Mouse (Mus musculus): Measurements from ENCODE around the gene Cldn6. TPM values are rescaled to one million over a fixed set of nuclear protein-coding genes. Genes with fewer than 3 reads are reported as not detected.

Gene Cldn6
- total and polyA plus RNA-seq, 3 experiments: not detected

DNA sequence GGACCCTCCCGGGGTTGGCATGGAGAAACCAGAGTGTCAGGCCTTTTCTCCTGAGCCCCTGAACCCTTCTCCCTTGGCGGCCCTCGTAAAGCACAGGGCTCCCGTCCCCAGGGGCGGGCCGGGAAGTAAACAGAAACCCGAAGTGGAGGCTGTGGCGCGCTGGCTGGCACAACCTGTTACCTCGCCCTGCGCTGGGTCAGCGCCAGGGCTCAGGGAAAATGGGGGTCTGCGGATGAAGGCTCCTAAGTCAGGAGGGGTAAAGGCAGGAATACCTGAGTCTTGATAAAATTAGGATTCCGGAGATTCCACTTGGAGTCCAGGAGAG, 18.2 kb upstream of the Cldn6 start:
- TF ChIP-seq CTCF (IDR thresholded peaks at IDR 0.05) (no peak), POLR2A (IDR thresholded peaks at IDR 0.05; ENCODE audit: insufficient read depth, low read depth, low read length) (no peak), EP300 (IDR thresholded peaks at IDR 0.05; ENCODE audit: insufficient read depth, low read depth, low read length) (no peak)
- Histone ChIP-seq H3K4me1 (ENCODE audit: control insufficient read depth, insufficient read depth, low read length) (no peaks in the 10 kb centered on the region), H3K27me3 (ENCODE audit: control insufficient read depth, insufficient read depth, low read length) (peaks cover 2% of the 10 kb centered on the region; the same call in 1 of the 2 replicates), H3K9ac (ENCODE audit: low read depth, low read length) (no peak overlapping the region), H3K4me3 (no peak overlapping the region), H3K27ac (no peak overlapping the region), H3K79me2 (replicated peaks; ENCODE audit: control insufficient read depth, insufficient read depth, low read length) (no peaks in the 10 kb centered on the region), H3K36me3 (ENCODE audit: control insufficient read depth, insufficient read depth, low read length) (no peaks in the 10 kb centered on the region)
- WGBS: 4% methylated on average over 14 of the region's 14 CpGs
- DNase-seq: no peak
- intact Hi-C loops (cut with DNase I): loop anchor here (2.0 kb wide), 1 partner anchor 46 kb away; no protein-coding TSS in a partner anchor

DNA sequence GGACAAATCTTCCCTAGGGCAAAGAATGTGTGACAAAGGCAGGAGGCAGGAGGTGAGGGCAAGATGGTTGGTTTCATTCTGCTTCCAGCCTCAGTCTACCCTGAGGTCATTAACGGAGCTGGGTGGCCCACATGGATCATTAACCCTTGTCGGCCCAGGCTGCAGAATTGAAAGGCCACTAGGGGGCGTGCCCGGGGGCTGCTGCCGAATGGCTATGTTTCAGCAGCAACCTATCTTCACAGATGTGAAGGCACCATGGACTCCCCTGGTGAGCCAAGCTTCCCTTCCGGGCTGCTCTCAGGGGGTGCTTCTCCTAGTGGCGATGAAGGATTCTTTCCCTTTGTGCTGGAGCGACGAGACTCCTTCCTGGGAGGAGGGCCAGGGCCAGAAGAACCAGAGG, 17.5 kb upstream of the Cldn6 start:
- TF ChIP-seq CTCF (IDR thresholded peaks at IDR 0.05): peak; percentile 55
- no peak for TF ChIP-seq POLR2A (IDR thresholded peaks at IDR 0.05; ENCODE audit: insufficient read depth, low read depth, low read length)
- Histone ChIP-seq H3K79me2 (replicated peaks; ENCODE audit: control insufficient read depth, insufficient read depth, low read length) (no peaks in the 10 kb centered on the region), H3K27me3 (ENCODE audit: control insufficient read depth, insufficient read depth, low read length) (peaks cover 2% of the 10 kb centered on the region; the same call in 1 of the 2 replicates), H3K36me3 (ENCODE audit: control insufficient read depth, insufficient read depth, low read length) (no peaks in the 10 kb centered on the region), H3K27ac (no peak overlapping the region), H3K9ac (ENCODE audit: low read depth, low read length) (no peak overlapping the region), H3K4me3 (no peak overlapping the region), H3K4me1 (ENCODE audit: control insufficient read depth, insufficient read depth, low read length) (no peaks in the 10 kb centered on the region)
- no peak for DNase-seq
- 4% methylated on average over 9 of the region's 9 CpGs for WGBS
- intact Hi-C loops (cut with DNase I): loop anchor here (2.0 kb wide), 1 partner anchor 45 kb away; no protein-coding TSS in a partner anchor

DNA sequence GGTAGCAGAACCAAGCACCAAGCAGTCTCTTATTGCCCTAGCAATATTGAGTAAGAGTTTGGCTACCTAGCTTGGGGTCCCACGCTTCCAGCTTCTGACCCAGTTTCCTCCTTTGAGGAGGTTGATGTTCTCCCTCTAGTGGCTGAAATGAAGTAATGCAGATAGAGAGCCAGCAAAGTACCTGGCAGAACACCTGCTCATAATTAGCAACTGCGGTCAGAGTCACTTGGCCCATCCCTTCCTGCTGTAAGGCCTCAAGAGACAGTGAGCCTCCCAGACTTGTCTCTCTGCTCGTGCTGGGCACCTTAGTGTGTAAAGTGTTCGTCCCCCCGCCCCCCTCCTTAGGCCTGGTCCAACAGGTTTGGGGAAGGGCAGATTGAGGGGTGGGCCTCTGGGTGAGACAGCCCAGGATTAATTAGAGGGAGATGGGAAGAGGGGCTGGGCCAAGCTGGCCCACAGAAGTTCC, 14.5 kb upstream of the Cldn6 start:
- Histone ChIP-seq H3K4me3 (no peak overlapping the region), H3K79me2 (replicated peaks; ENCODE audit: control insufficient read depth, insufficient read depth, low read length) (no peaks in the 10 kb centered on the region), H3K4me1 (ENCODE audit: control insufficient read depth, insufficient read depth, low read length) (no peaks in the 10 kb centered on the region), H3K27me3 (ENCODE audit: control insufficient read depth, insufficient read depth, low read length) (peaks cover 2% of the 10 kb centered on the region; the same call in 1 of the 2 replicates), H3K36me3 (ENCODE audit: control insufficient read depth, insufficient read depth, low read length) (no peaks in the 10 kb centered on the region), H3K9ac (ENCODE audit: low read depth, low read length) (no peak overlapping the region), H3K27ac (no peak overlapping the region)
- intact Hi-C loops (cut with DNase I): no loop called here
- WGBS: 31% methylated on average over 5 of the region's 5 CpGs
- peak; percentile 88 for TF ChIP-seq CTCF (IDR thresholded peaks at IDR 0.05)
- TF ChIP-seq POLR2A (IDR thresholded peaks at IDR 0.05; ENCODE audit: insufficient read depth, low read depth, low read length): no peak
- TF ChIP-seq EP300 (IDR thresholded peaks at IDR 0.05; ENCODE audit: insufficient read depth, low read depth, low read length): 0 out of 2 replicates have a peak, but pooled peaks have one; percentile 31
- no peak for DNase-seq

DNA sequence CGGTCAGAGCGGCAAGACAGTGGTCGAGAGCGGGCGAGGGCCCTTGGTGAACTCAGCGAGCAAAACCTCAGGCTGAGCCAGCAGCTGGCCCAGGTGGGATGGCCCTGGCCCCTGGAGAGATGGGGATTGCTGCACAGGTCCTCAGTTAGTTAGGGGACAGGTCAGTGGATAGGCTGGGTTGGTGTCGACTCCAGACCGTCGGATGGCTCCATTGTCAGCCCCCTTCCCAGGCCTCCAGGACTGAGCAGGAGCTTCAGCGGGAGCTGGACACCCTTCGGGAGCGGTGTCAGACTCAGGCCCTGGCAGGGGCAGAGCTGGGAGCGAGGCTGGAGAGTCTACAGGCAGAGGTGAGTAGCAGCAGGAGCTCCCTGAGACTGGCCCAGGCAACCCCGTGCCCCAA, 13.5 kb upstream of the Cldn6 start:
- Histone ChIP-seq H3K4me3 (no peak overlapping the region), H3K27me3 (ENCODE audit: control insufficient read depth, insufficient read depth, low read length) (no peaks in the 10 kb centered on the region), H3K36me3 (ENCODE audit: control insufficient read depth, insufficient read depth, low read length) (no peaks in the 10 kb centered on the region), H3K79me2 (replicated peaks; ENCODE audit: control insufficient read depth, insufficient read depth, low read length) (no peaks in the 10 kb centered on the region), H3K27ac (no peak overlapping the region), H3K9ac (ENCODE audit: low read depth, low read length) (no peak overlapping the region), H3K4me1 (ENCODE audit: control insufficient read depth, insufficient read depth, low read length) (no peaks in the 10 kb centered on the region)
- intact Hi-C loops (cut with DNase I): no loop called here
- WGBS: 82% methylated on average over 14 of the region's 14 CpGs
- no peak for DNase-seq
- no peak for TF ChIP-seq POLR2A (IDR thresholded peaks at IDR 0.05; ENCODE audit: insufficient read depth, low read depth, low read length)
- TF ChIP-seq CTCF (IDR thresholded peaks at IDR 0.05): no peak
- TF ChIP-seq EP300 (IDR thresholded peaks at IDR 0.05; ENCODE audit: insufficient read depth, low read depth, low read length): no peak

DNA sequence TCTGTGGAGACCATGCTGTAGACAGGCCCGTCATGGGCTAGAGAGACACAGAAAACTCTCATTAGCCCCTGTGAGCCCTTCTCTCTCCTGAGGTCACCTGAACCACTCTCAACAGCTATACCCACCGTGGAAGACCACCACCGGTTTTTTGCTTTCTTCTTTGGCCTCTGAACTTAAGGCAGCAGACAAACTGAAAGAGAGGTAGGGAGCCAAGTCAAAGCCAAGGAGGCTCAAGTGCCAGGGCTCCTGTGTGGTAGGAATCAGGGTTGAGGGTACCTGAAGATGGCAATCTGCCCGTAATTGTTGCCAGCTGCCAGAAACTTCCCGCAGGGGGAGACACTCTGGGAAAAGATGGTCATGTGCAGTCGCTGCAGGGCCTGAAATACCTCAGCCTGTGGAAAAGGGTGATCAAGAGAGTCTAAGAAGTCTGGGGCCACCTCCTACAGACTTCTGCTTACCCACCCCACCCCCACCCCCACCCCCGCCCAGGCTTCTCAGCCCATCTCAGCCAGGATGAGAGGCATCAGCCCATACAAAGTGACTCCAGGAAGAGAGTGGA, 8.5 kb upstream of the Cldn6 start:
- Histone ChIP-seq H3K9ac (ENCODE audit: low read depth, low read length) (no peak overlapping the region), H3K36me3 (ENCODE audit: control insufficient read depth, insufficient read depth, low read length) (no peaks in the 10 kb centered on the region), H3K4me1 (ENCODE audit: control insufficient read depth, insufficient read depth, low read length) (peaks cover 2% of the 10 kb centered on the region), H3K79me2 (replicated peaks; ENCODE audit: control insufficient read depth, insufficient read depth, low read length) (no peaks in the 10 kb centered on the region), H3K27ac (no peak overlapping the region), H3K4me3 (no peak overlapping the region), H3K27me3 (ENCODE audit: control insufficient read depth, insufficient read depth, low read length) (no peaks in the 10 kb centered on the region)
- no peak for TF ChIP-seq EP300 (IDR thresholded peaks at IDR 0.05; ENCODE audit: insufficient read depth, low read depth, low read length)
- no peak for TF ChIP-seq POLR2A (IDR thresholded peaks at IDR 0.05; ENCODE audit: insufficient read depth, low read depth, low read length)
- TF ChIP-seq CTCF (IDR thresholded peaks at IDR 0.05): no peak
- WGBS: 88% methylated on average over 7 of the region's 7 CpGs
- no peak for DNase-seq
- intact Hi-C loops (cut with DNase I): loop anchor here (2.0 kb wide), 1 partner anchor 130 kb away; no protein-coding TSS in a partner anchor

DNA sequence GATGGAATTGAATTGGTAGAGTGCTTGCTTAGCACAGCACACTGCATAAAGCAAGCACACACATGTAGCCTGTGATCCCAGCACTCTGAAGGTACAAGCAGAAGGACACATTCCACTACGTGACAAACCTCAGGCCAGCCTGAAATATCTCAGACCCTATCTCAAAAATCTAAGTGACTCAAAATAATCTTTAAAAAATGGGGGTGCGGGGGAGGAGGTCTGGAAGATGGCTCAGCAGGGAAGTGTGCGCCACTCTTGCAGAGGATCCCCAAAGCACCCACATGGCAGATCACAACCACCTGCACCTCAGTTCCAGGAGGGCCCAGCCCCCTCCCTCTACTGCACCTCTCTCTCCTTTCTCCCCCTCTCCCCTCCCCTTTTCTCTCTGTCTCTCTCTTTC, 7.5 kb upstream of the Cldn6 start:
- TF ChIP-seq CTCF (IDR thresholded peaks at IDR 0.05): no peak
- TF ChIP-seq POLR2A (IDR thresholded peaks at IDR 0.05; ENCODE audit: insufficient read depth, low read depth, low read length): no peak
- no peak for TF ChIP-seq EP300 (IDR thresholded peaks at IDR 0.05; ENCODE audit: insufficient read depth, low read depth, low read length)
- WGBS: 91% methylated on average over 3 of the region's 3 CpGs
- Histone ChIP-seq H3K9ac (ENCODE audit: low read depth, low read length) (no peak overlapping the region), H3K27me3 (ENCODE audit: control insufficient read depth, insufficient read depth, low read length) (no peaks in the 10 kb centered on the region), H3K27ac (no peak overlapping the region), H3K4me1 (ENCODE audit: control insufficient read depth, insufficient read depth, low read length) (peaks cover 2% of the 10 kb centered on the region), H3K36me3 (ENCODE audit: control insufficient read depth, insufficient read depth, low read length) (no peaks in the 10 kb centered on the region), H3K79me2 (replicated peaks; ENCODE audit: control insufficient read depth, insufficient read depth, low read length) (no peaks in the 10 kb centered on the region), H3K4me3 (no peak overlapping the region)
- intact Hi-C loops (cut with DNase I): loop anchor here (2.0 kb wide), 1 partner anchor 129 kb away; no protein-coding TSS in a partner anchor
- no peak for DNase-seq
